Mouse (Mus musculus): ENCODE measurements at regions not wholly inside any gene's neighbourhood (a gene's known extent, or its start where the extent isn't known, plus 50 kb on each side); places are given as distances from the start of the nearest gene placed in this dataset.
A peak's percentile ranks its signal among the peaks of the same experiment; 100 is the strongest.

DNA sequence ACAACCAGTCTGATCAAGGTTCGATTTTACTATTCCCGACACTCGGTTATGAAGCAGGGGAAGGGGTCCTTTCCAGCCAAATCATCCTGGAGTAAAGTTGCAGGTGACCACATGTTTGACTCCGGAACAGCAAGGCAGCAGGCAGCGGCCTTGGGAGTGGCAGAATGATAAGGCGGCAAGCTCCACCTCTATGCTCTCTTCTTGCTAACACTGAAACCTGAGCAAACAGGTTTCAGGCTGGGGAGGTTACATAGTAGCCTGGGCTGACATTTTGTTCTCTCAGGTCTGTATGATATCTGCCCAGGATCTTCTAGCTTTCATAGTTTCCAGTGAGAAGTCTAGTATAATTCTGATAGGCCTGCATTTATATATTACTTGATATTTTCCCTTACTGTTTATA is 133.7 kb upstream of the Crbn start:
- DNase-seq (ENCODE audit: low spot score) (no peak), ATAC-seq (replicated peaks; ENCODE audit: low FRiP score) (no peak)
- H3K27me3 ChIP-seq (ENCODE audit: control insufficient read depth, insufficient read depth, low read length): no peaks in the 10 kb centered on the region
- H3K4me3 ChIP-seq (ENCODE audit: low read depth, low read length): no peak overlapping the region
- H3K9me3 ChIP-seq (ENCODE audit: control insufficient read depth, low read length): no peaks in the 10 kb centered on the region
- no peaks in the 10 kb centered on the region for H3K36me3 ChIP-seq (ENCODE audit: control insufficient read depth, insufficient read depth, low read length)
- no peaks in the 10 kb centered on the region for H3K4me1 ChIP-seq (replicated peaks; ENCODE audit: control insufficient read depth, insufficient read depth, low read length)
- no peak overlapping the region for H3K9ac ChIP-seq (ENCODE audit: low read length)
- H3K27ac ChIP-seq (ENCODE audit: low read depth, low read length): no peak overlapping the region
- no peak overlapping the region for H3K4me2 ChIP-seq (ENCODE audit: low read depth, low read length, severe bottlenecking)
- WGBS: 83% methylated on average over 6 of the region's 6 CpGs

DNA sequence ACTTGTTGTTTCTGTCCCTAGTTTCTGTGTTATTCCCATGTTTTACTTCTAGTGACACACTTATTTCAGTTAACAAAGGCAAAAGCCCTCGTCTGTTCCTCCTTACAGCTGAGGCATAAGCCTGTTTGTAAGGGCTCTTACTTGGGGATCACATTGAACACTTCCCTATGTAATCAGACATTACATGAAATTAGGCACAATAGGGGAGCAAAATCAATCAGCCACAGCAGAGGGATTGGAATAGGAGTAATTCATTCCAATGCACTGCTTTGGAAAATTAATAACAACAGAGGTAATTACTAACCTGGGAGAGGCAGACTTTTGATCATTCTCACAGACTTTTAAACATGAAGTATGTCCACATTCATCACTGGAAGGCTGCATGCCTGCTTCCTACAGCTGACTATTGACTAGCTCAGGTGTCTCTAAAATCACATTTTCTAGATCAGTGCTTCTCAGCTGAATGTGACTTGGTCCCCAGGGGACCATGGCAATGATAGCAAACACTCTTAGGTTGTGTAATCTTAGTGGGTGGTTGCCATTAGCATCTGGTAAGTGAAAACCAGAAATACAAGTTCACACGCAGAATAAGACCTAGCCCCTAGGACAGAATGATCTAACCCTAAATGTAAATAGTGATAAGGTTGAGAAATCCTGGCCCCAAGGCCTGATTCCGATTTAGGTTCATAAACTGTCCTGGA is 146.5 kb upstream of the Crbn start:
- Histone ChIP-seq H3K9me3 (ENCODE audit: control insufficient read depth, low read length) (no peaks in the 10 kb centered on the region), H3K4me3 (ENCODE audit: low read depth, low read length) (no peak overlapping the region), H3K4me1 (replicated peaks; ENCODE audit: control insufficient read depth, insufficient read depth, low read length) (no peaks in the 10 kb centered on the region), H3K9ac (ENCODE audit: low read length) (no peak overlapping the region), H3K4me2 (ENCODE audit: low read depth, low read length, severe bottlenecking) (no peak overlapping the region), H3K36me3 (ENCODE audit: control insufficient read depth, insufficient read depth, low read length) (no peaks in the 10 kb centered on the region), H3K27ac (ENCODE audit: low read depth, low read length) (no peak overlapping the region), H3K27me3 (ENCODE audit: control insufficient read depth, insufficient read depth, low read length) (no peaks in the 10 kb centered on the region)
- 0 out of 2 replicates have a peak, but pooled peaks have one; percentile 5 for ATAC-seq (replicated peaks; ENCODE audit: low FRiP score)
- DNase-seq (ENCODE audit: low spot score): no peak
- 68% methylated on average over 3 of the region's 3 CpGs for WGBS

DNA sequence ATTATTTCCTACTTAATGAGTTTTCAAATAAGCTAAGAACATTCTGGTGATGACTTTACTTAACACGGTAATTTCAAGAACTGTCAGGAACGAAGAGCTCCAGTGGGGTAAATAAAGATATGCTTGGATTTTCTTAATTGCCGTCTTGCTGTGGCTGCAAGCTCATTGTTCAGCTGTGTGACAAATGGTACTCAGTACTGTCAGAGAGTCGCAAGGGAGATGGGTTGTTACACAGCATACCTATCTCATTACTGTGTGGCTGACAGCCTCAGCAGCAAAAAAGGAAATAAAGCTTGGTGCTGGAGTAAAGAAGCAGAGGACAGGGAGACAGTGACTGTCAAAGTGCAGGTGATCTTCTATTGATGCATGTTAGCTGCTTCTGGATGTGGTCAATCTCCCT is 151.0 kb upstream of the Crbn start:
- Histone ChIP-seq H3K27ac (ENCODE audit: low read depth, low read length) (no peak overlapping the region), H3K9me3 (ENCODE audit: control insufficient read depth, low read length) (no peaks in the 10 kb centered on the region), H3K27me3 (ENCODE audit: control insufficient read depth, insufficient read depth, low read length) (no peaks in the 10 kb centered on the region), H3K4me1 (replicated peaks; ENCODE audit: control insufficient read depth, insufficient read depth, low read length) (no peaks in the 10 kb centered on the region), H3K36me3 (ENCODE audit: control insufficient read depth, insufficient read depth, low read length) (no peaks in the 10 kb centered on the region), H3K4me2 (ENCODE audit: low read depth, low read length, severe bottlenecking) (no peak overlapping the region), H3K4me3 (ENCODE audit: low read depth, low read length) (no peak overlapping the region), H3K9ac (ENCODE audit: low read length) (no peak overlapping the region)
- 80% methylated on average over 4 of the region's 4 CpGs for WGBS
- ATAC-seq (replicated peaks; ENCODE audit: low FRiP score) (no peak), DNase-seq (ENCODE audit: low spot score) (no peak)

DNA sequence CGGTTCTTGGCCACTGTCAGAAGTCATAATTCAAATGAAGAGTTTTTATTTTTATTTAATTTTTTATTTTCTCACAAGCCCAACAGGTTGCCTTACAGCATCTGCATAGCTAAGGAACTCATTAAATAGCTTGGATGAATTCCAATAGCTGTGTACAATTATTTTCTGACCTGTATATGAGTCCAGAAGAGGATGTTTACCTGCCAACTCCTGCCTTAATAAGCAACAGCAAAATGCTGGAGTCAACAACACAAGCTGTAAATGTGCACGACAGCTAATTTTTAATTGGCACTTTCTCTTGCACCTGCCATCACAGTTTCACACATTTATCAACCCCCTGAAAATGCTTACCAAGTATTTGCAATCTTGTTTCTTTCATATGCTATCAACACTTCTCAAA is 161.4 kb upstream of the Crbn start:
- H3K4me1 ChIP-seq (replicated peaks; ENCODE audit: control insufficient read depth, insufficient read depth, low read length): no peaks in the 10 kb centered on the region
- WGBS: 83% methylated on average over 2 of the region's 2 CpGs

DNA sequence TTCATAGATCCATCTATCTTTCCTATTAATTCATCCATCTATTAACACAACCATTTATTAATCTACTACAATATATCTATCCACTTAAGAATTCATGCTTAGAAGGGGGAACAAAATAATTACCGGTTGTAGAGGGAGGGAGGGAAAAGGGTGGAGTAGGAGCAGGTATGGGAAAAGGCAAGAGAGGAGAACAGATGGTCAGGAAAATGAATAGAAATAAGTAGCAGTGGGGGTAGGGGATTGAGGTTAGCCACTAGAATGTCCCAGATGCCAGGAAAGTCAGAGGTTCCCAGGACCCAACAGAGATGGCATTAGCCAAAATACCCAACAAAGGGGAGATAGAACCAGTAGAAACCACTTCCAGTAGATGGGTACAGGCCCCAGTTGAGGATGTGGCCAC is 164.5 kb upstream of the Crbn start:
- Histone ChIP-seq H3K36me3 (ENCODE audit: control insufficient read depth, insufficient read depth, low read length) (no peaks in the 10 kb centered on the region), H3K27me3 (ENCODE audit: control insufficient read depth, insufficient read depth, low read length) (no peaks in the 10 kb centered on the region), H3K4me3 (ENCODE audit: low read depth, low read length) (no peak overlapping the region), H3K9me3 (ENCODE audit: control insufficient read depth, low read length) (no peaks in the 10 kb centered on the region), H3K4me2 (ENCODE audit: low read depth, low read length, severe bottlenecking) (no peak overlapping the region), H3K4me1 (replicated peaks; ENCODE audit: control insufficient read depth, insufficient read depth, low read length) (no peaks in the 10 kb centered on the region), H3K9ac (ENCODE audit: low read length) (no peak overlapping the region), H3K27ac (ENCODE audit: low read depth, low read length) (no peak overlapping the region)
- no peak for ATAC-seq (replicated peaks; ENCODE audit: low FRiP score)
- DNase-seq (ENCODE audit: low spot score): no peak
- 88% methylated on average over 1 of the region's 1 CpGs for WGBS

More for the DNA sequence above, 161.4 kb upstream of the Crbn start:
- ATAC-seq (replicated peaks; ENCODE audit: low FRiP score) (no peak), DNase-seq (ENCODE audit: low spot score) (no peak)
- no peaks in the 10 kb centered on the region for H3K27me3 ChIP-seq (ENCODE audit: control insufficient read depth, insufficient read depth, low read length)
- no peak overlapping the region for H3K4me3 ChIP-seq (ENCODE audit: low read depth, low read length)
- no peaks in the 10 kb centered on the region for H3K9me3 ChIP-seq (ENCODE audit: control insufficient read depth, low read length)
- H3K4me2 ChIP-seq (ENCODE audit: low read depth, low read length, severe bottlenecking): no peak overlapping the region
- H3K9ac ChIP-seq (ENCODE audit: low read length): no peak overlapping the region
- H3K27ac ChIP-seq (ENCODE audit: low read depth, low read length): no peak overlapping the region
- H3K36me3 ChIP-seq (ENCODE audit: control insufficient read depth, insufficient read depth, low read length): no peaks in the 10 kb centered on the region

DNA sequence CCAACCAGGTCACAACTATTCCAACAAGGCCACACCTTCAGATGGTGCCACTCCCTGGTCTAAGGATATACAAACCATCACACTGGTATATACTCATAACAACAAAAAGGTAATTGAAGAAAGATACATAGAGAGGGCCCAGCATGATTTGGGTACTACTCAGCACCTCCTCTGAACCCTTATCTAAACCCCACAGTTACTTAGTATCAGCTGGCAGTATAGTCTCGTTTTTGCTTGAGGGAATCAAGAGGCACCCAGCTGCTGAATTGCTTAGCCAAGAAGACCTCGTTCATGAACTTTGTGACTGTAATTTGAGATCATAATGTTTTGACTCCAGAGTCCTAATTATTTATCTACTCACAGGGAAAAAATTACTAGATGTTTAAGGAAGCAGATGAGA is 175.6 kb upstream of the Crbn start:
- WGBS: 72% methylated on average over 2 of the region's 2 CpGs

DNA sequence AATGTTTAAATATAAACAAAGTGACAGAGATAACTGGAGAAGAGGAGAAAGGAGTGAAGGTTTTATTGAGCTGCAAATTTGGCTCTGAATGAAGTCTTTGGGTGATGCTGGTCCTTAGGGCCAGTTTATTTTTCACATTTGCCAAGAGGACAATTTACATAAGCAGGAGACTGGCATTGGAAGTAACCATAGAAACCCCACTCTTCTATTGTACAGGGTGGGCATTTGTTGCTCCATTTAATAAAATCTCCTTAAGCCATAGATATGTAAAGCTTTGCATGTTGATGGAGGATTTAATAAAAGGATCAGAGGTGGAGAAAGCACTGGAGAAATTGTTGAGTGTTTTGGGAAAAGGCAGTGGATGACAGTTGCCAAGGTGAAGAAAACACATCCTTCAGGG is 178.8 kb upstream of the Crbn start:
- H3K9ac ChIP-seq (ENCODE audit: low read length): no peak overlapping the region
- no peaks in the 10 kb centered on the region for H3K4me1 ChIP-seq (replicated peaks; ENCODE audit: control insufficient read depth, insufficient read depth, low read length)
- H3K9me3 ChIP-seq (ENCODE audit: control insufficient read depth, low read length): no peaks in the 10 kb centered on the region
- DNase-seq (ENCODE audit: low spot score): no peak
- no peaks in the 10 kb centered on the region for H3K27me3 ChIP-seq (ENCODE audit: control insufficient read depth, insufficient read depth, low read length)
- H3K36me3 ChIP-seq (ENCODE audit: control insufficient read depth, insufficient read depth, low read length): no peaks in the 10 kb centered on the region
- H3K4me2 ChIP-seq (ENCODE audit: low read depth, low read length, severe bottlenecking): no peak overlapping the region
- no peak overlapping the region for H3K27ac ChIP-seq (ENCODE audit: low read depth, low read length)
- 0 out of 2 replicates have a peak, but pooled peaks have one; percentile 36 for ATAC-seq (replicated peaks; ENCODE audit: low FRiP score)
- H3K4me3 ChIP-seq (ENCODE audit: low read depth, low read length): no peak overlapping the region

More for the DNA sequence above, 175.6 kb upstream of the Crbn start:
- no peaks in the 10 kb centered on the region for H3K36me3 ChIP-seq (ENCODE audit: control insufficient read depth, insufficient read depth, low read length)
- H3K4me3 ChIP-seq (ENCODE audit: low read depth, low read length): no peak overlapping the region
- DNase-seq (ENCODE audit: low spot score) (no peak), ATAC-seq (replicated peaks; ENCODE audit: low FRiP score) (no peak)
- H3K9me3 ChIP-seq (ENCODE audit: control insufficient read depth, low read length): no peaks in the 10 kb centered on the region
- H3K4me1 ChIP-seq (replicated peaks; ENCODE audit: control insufficient read depth, insufficient read depth, low read length): no peaks in the 10 kb centered on the region
- H3K9ac ChIP-seq (ENCODE audit: low read length): no peak overlapping the region
- no peaks in the 10 kb centered on the region for H3K27me3 ChIP-seq (ENCODE audit: control insufficient read depth, insufficient read depth, low read length)
- H3K27ac ChIP-seq (ENCODE audit: low read depth, low read length): no peak overlapping the region
- H3K4me2 ChIP-seq (ENCODE audit: low read depth, low read length, severe bottlenecking): no peak overlapping the region

DNA sequence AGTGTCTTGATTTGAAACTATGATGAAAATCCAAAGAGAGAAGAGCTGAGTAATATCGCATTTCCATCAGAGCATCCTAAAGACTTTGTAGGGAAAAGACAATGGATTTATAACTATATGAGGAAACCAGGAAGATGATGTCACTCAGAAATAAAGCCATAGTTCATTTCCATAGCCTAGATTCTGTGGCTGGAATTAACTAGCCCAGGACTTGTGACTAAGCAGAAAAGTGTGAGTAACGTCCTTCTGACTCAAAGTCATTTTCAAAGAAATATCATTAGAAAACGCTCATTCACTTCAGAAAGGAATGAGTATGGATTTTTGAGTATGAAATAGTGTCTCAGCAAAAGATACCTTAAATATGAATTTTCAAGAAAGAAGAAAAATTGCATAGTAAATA is 179.9 kb upstream of the Crbn start:
- Histone ChIP-seq H3K4me3 (ENCODE audit: low read depth, low read length) (no peak overlapping the region), H3K9ac (ENCODE audit: low read length) (no peak overlapping the region), H3K4me1 (replicated peaks; ENCODE audit: control insufficient read depth, insufficient read depth, low read length) (no peaks in the 10 kb centered on the region), H3K36me3 (ENCODE audit: control insufficient read depth, insufficient read depth, low read length) (no peaks in the 10 kb centered on the region), H3K27me3 (ENCODE audit: control insufficient read depth, insufficient read depth, low read length) (no peaks in the 10 kb centered on the region), H3K27ac (ENCODE audit: low read depth, low read length) (no peak overlapping the region), H3K4me2 (ENCODE audit: low read depth, low read length, severe bottlenecking) (no peak overlapping the region), H3K9me3 (ENCODE audit: control insufficient read depth, low read length) (no peaks in the 10 kb centered on the region)
- DNase-seq (ENCODE audit: low spot score): no peak
- 94% methylated on average over 3 of the region's 3 CpGs for WGBS
- no peak for ATAC-seq (replicated peaks; ENCODE audit: low FRiP score)

DNA sequence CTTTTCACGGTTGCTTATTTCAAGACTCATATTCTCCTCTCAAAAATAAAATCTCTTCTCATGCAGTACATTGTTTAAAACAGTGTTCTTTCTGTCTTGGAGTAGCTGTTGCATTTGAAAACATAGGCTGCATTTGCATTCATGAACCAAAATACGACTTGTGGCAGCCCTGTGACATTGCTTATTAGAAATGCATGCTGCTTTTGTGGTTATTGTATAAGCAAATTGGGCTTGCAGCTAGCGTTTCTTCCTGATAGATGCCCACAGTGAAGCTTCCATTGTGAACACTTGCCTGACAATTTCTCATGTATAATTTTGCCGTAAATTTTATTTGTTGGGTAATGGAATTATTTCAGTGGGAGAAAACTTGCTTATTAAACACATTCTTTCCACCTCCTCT is 180.3 kb upstream of the Crbn start:
- Histone ChIP-seq H3K36me3 (ENCODE audit: control insufficient read depth, insufficient read depth, low read length) (no peaks in the 10 kb centered on the region), H3K27ac (ENCODE audit: low read depth, low read length) (no peak overlapping the region), H3K9me3 (ENCODE audit: control insufficient read depth, low read length) (no peaks in the 10 kb centered on the region), H3K9ac (ENCODE audit: low read length) (no peak overlapping the region), H3K4me3 (ENCODE audit: low read depth, low read length) (no peak overlapping the region), H3K4me2 (ENCODE audit: low read depth, low read length, severe bottlenecking) (no peak overlapping the region), H3K4me1 (replicated peaks; ENCODE audit: control insufficient read depth, insufficient read depth, low read length) (no peaks in the 10 kb centered on the region), H3K27me3 (ENCODE audit: control insufficient read depth, insufficient read depth, low read length) (no peaks in the 10 kb centered on the region)
- DNase-seq (ENCODE audit: low spot score) (no peak), ATAC-seq (replicated peaks; ENCODE audit: low FRiP score) (no peak)
- WGBS: 64% methylated on average over 4 of the region's 4 CpGs
